Mouse (Mus musculus) frontal cortex, postnatal 14 days (tissue): Measurements from ENCODE around the gene Polr2a.
"Not testable (repeated sequence)": the region's sequence is repeated elsewhere in the genome, so short reads cannot be mapped to it uniquely, and the experiment has no call there.

Experiments used
- DNase-seq, 2 experiments: peaks; one replicate each; pipeline ENCODE4 v3.0.0; 2022; ENCODE audit warnings: low spot score in 2 of 2

The Polr2a gene

DNA sequence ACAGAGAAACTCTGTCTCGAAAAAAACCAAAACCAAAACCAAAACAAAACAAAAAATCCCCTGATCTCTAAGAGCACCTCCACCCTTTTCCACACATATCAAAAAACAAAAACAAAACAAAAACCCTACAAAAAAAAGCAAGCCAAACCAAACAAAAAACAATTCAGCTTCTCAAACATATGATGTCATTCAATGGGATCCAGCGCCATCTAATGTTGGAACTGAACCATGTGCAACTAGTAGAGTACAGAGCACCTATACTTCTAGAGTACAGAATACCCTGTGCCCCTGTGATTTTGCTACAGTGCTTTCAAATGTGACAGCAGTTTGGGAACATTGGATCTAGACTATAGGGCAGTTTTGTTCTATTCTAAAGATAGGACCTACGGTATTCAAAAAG, 3.7 kb downstream of the Polr2a start:
- DNase-seq: no peak

DNA sequence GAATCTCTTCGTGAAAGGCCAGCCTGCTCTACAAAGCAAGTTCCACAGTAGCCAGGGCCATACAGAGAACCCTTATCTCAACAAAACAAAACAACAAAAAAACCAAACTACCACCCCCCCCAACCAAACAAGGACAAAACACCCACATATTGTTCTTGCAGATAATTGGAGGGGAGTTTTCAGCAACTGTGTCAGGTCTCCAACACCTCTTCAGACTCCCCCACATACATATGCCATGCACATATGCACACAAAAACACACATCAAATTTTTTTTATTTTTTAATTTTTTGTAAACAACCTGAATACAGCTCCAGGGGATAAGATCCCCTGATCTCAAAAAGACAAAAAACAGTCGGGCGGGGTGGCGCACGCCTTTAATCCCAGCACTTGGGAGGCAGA, 4.2 kb downstream of the Polr2a start:
- DNase-seq: no peak

DNA sequence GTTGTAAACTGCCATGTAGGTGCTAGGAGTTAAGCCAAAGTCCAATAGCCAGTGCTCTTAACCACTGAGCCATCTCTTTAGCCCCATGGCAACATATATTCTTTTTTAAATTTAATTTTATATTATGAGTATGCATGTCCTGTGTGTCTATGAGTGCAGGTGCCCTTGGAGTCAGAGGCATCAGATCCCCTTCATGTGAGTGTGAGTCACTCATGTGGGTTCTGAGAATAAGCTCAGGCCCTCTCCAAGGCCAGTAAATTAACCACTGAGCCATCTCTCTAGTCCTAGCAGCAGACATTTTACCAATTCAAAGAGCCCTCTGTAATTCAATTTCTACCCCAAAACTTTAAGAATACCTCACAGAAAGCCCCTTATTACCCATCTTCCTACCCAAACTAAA, 5.8 kb downstream of the Polr2a start:
- no peak for DNase-seq

DNA sequence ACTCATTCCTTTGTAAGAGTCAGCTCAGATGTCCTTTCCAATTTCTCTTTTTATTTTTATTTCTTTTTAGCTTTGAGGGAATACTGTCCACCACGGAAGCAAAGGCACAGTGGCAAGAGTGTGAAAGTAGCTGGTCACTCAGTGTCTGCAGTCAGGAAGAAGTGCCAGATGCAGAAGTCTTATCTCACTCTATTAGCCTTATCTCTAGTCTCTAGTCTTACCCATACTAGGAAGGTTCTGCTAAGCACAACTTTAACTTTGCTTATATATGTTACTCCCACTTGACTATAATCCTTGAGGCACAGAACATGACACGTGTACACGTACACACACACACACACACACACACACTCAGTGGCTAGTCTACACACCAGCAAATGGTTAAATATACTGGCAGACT, 6.8 kb downstream of the Polr2a start:
- no peak for DNase-seq

DNA sequence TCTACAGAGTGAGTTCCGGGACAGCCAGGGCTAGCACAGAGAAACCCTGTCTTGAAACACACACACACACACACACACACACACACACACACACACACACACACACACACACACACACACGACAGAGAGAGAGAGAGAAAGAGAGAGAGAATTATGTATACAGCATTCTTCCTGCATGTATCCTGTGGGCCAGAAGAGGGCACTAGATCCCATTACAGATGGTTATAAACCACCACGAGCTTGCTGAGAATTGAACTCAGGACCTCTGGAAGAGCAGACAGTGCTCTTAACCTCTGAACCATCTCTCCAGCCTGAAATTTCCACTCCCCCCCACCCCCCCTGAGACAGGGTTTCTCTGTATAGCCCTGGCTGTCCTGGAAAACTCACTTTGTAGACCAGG, 27.0 kb downstream of the Polr2a start:
- DNase-seq: not testable (repeated sequence)

DNA sequence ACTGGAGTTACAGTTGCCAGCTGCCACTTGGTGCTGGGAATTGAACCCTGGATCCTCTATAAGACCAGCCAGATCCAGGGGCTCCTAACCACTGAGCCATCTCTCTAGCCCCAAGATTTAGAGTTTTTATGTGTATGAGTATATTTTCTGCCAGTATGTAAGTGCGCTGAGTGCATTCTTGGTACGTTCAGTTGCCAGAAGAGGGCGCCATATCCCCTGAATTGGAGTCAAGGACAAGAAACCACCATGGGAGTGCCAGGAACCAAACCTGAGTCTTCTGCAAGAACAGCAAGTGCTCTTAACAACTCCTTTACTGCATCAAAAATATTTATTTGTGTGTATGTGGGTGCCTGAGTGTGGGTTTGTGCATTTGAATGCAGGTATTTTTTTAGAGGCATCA, 29.4 kb downstream of the Polr2a start:
- no peak for DNase-seq

DNA sequence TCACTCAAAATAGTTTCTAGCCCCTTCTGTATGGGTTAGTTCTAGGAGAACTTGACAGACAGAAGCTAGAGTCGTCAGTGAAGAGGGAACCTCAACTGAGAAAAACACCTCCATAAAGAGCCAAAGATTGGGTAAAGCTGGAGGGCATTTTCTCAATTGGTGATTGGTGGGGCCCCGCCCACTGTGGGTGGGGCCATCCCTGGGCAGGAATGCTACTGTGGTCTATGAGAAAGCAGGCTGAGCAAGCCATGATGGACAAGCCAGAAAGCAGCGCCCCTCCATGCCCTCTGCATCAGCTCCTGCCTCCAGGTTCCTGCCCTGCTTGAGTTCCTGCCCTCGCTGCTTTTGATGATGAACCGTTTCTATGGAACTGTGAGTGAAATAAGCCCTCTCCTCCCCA, 32.5 kb downstream of the Polr2a start:
- DNase-seq: no peak

DNA sequence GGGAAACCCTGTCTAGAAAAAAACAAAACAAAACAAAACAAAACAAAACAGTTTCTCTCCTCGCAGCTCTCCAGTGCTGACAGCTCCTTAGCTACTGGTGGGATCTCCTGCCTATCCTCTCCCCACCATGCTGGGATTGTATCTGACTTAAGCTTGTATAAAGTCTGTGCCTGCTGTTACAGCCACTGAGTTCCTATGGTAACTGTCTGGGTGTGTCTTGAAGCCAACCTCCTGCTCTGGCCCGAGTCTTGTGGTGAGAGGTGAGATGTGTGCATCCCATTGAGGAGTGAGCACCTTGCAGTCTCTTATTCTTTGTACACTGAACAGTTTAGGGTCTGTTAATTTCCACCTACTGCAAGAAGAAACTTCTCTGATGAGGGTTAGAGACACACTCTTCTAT, 35.4 kb downstream of the Polr2a start:
- DNase-seq: no peak

DNA sequence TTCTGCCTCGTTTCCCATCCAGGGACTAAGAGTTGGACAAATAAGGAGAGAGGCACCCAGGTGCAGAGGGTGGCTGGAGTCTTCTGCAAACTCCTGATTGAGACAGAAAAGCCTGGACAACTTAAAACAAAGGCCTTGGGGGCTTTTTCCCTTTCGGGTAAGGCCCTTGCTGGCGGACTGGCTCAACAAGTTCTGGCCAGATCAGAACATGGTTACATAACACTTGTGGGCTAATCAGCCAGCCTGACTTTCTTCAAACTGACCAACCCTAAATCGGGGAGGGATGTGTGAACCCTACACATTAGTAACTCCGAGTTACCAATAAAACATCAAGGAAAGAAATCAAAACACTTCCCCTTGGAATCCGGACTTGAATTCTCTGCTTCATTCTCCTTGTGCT, 37.6 kb downstream of the Polr2a start:
- DNase-seq: no peak

DNA sequence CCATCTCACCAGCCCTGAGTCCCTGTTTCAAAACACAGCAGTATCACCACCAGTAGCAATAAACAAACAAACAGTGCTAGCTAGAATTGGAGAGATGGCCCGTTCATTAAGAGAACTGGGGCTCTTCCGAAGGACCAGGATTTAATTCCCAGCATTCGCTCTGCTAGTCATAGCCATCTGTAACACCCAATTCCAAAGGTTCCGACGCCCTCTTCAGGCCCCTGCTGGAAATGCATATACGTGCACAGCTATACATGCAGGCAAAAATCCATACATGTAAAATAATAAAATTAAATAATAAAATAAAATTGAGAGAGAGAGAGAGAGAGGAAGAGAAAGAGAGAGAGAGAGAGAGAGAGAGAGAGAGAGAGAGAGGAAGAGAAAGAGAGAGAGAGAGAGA, 39.0 kb downstream of the Polr2a start:
- no peak for DNase-seq

DNA sequence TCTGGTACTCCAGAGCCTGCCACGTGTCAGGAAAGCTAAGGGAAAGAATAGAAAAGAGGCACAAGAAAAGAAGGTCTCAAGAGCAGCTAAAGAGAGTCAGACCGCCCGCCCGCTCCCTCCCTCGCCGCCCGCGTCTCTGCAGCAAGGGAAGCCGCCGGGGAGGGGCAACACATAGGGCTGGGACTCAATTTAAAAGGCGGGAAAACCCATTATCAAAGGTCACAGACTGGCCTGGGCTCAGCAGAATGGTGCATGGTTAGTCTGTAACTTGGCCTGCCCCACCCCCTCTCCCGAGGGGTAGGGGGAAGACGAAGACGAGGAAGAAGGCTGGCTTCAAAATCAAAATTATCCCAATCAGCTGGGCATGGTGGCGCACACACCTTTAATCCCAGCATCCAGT, 39.8 kb downstream of the Polr2a start:
- no peak for DNase-seq

DNA sequence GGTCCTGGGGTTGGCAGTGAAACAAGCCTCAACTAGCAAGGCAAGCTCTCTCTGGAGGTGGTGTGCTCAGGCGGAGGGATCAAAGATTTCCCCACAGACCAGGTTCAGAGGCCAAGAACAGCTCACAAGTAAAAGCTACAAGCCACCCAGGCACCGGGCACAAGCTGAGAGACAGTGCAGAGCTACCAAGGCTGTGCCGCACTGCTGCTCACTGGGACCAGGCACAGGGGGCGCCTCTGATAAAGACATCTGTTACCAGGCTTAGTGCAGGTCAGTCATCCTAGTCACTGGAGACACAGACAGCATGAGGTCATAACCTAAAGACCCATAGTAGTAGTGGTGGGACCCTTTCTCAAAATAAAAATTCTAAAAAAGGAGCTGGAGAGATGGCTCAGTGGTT, 41.5 kb downstream of the Polr2a start:
- DNase-seq: no peak

DNA sequence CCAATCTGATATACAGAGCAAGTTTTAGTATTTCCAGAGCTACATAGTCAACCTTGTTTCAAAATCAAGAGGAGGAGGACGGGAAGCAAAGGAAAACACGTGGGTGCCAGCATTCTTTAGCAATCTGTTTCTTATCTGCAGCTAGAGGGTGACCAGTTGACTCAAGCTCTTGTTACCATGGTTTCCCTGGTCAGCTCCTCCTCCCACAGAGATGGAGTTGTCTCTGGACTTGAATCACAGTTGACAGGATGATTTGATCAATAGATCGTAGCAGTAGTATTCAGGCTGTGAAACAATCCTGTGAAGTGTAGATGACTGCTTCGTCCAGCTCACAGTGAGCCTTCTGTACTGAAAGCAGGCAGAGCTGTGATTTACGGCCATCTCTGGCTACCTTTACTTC, 42.5 kb downstream of the Polr2a start:
- no peak for DNase-seq

DNA sequence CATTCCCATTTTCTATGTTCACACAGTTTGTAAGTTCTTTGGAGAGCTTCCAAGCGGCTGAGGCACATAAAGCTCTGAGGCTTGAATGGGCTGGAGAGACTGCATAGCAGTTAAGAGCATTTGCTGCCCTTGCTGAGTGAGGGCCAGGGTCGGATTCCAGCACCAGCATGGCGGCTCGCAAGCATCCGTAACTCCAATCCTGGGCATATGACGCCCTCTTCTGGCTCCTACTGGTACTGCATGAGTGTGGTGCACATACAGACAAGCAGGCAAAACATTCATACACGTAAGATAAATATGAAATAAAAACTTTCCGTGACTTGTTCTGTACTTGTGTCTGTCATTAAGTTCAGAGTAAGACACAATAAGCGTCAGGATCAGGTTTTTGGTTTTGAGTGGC, 43.0 kb downstream of the Polr2a start:
- DNase-seq: no peak

DNA sequence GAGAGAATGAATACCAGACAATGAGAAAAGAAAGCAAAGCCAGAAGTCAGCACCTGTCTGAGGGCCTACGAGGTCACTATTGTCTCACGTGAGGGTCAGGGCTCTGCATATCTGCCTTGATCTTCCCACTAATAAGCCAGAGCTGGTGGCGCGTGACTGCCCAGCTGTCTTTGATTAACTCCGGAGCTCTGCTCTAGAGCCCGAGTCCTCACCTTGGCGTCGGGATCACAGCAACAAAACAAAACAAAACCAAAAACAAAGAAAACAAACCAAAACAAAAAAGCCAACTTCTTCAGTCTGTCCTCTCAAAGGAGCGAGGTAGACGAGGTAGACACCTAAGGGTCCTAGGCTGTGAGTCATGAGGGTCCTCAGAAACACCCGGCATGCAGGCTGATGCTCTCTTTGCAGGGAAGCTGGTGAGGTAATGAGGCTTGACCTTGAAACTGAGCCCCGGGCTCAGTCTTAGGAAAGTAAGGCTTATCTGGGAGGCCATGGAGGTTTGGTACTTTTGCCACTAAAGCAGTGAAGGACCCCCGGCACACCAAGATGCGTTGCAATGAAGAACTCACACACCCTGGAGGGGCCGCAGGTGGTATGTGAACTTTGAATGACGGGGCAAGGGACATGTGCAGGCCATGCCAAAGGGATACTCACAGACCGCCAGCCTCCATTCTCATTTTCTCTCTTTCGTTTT, 43.7 kb downstream of the Polr2a start:
- no peak for DNase-seq

DNA sequence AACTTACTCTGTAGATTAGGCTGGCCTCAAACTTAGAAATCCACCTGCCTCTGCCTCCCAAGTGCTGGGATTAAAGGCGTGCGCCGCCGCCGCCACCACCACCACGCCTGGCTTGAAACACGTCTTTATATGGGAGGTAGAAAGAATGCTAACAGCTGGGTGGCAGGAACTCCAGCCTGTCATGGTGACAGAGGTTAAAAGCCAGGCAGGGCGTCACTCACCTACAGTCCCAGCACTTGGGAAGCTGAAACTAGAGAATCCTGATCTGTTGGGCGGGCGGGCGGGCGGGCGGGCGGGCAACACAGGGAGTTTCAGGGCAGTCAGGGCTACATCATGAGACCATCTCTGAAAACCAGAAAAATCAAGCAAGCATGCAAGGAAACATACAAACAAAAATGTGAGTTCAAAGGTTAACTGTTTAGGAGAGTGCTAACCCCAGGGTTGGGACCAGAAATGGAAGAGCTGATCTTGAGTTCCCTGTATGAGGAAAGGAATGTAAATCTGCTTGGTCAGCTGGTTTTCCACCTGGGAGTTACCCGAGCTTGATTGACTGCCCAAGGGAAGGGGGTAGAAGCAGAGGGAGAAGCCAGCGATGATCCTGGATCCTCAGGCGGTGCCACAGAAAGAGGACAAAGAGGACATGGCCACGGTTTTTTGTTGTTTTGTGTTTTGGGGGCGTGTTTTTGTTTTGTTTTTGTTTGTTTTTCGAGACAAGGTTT, 45.3 kb downstream of the Polr2a start:
- no peak for DNase-seq

DNA sequence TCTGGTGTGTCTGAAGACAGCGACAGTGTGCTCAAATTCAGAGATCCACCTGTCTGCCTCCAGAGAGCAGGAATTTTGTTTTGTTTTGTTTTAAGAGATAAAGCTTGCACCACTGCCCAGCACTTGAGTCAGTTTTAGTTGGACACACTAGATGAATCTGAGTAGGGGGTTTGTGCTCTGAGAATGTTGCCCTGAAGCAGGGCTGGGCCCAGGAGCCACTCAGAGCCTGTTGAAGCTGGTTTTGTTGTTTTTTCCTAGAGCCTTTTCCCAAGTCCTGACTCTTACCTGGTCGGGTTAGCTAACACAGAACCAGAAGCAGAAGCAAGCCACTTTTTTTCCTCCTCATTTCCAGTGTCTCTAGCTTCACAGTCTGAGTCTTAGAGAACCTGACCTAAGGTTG, 47.4 kb downstream of the Polr2a start:
- no peak for DNase-seq

DNA sequence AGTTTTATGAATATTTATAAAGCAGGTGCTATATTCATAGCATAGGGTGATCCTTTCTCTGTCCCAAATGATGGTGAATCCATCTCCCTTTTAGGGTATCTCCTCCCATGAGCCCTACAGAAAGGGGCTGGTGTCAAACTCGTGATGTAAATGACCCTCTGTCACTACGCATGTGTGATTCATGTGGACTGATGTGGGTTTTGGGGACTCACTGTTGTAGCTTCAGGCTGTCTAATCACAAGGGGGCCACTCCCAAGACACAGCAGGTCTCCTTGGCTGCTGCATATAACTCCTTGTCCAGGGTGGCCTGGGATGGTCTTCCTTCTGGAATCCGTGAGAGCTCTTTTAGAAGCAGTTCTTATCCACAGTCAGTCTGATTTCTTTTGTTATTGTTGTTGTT, 48.0 kb downstream of the Polr2a start:
- no peak for DNase-seq

DNA sequence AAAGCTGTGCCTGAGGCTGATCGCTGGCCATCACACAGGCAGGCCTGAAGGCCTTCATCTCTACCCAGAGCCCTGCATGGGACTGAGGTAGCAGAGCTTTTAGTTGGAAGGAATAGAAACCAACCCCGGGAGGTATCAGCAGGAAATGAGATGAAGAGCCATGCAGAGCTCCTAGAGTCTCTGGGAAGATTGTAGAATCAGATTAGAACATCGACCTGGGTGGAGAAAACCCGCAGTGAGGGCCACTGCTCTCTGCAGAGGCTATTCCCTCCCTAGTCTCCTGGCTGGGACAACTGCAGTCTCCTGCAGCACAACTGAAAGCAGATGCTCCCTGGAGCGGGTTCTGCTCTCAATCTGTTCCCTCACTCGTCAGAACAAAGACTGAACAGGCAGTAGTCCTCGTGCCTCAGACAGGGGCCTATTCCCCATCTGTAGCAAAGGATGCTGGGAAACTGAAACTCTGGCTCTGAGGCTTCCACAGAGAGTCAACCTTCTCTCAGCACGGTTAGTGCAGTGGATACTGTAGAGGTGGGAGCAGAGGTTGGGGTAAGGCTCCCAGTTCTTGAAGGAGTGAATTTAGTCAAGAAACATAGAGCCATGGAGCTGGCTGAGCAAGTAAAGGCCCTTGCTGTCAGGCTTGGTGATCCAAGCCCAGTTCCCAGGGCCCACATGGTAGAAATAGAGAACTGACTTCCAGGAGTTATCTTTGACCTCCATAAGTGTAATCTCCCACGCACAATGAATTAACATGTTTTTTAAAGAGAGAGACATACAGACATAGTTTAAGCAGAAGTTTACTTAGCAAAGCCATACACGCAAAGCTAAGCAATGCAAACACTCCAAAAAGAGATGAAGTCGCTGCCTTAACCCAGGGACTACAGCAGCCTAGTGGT, 48.6 kb downstream of the Polr2a start:
- no peak for DNase-seq

DNA sequence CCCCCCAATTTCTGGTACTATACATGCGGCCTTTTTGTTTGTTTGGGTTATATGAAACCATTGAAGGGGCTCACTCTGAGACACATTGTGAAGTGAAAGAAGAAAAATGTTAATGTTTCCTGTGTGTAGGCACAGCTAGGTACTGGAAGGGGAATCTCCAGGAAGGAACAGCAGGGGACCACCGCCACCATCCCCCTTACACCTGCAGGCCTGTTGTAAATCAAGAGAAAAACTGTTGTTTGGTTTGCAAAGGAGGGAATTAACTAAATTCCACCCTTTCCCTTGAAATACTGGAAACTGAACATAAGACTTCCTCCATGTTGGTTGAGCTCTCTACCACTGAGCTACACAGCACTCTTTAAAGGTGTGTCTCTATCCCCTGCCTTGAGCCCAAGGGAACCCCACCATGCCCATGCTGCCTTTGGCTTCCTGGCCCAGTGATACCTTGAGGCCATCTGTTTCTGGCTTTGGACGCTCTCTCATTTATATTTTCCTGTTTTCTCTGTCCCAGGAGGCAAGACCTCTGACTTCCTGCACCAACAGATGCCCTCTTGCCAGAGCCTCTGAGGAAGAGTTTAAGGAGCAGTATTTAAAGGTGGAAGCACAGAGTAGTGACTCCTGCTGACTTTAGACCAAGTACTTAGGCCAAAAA, 49.7 kb downstream of the Polr2a start:
- DNase-seq: no peak

DNA sequence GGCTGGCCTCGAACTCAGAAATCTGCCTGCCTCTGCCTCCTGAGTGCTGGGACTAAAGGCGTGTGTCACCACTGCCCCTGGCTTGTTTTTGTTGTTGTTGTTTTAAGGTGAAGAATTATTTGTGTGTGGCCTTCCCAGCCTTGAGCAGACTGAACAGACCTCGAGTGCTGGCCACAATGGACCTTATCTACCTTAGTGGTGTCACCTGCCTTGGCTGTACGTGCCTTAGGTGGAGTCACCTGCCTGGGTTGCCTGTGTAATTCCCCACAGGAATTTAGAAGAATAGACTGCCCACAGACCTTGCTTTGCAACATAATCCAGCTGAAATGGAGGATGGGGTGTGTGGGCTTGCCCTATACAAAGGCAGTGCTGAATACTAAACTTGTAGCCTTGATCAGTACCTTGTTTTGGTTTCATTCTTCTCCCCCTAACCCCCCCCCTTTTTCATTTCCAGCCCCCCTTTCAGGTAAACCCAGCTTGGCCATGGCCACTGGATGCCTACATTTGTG, 50.5 kb downstream of the Polr2a start:
- no peak for DNase-seq

DNA sequence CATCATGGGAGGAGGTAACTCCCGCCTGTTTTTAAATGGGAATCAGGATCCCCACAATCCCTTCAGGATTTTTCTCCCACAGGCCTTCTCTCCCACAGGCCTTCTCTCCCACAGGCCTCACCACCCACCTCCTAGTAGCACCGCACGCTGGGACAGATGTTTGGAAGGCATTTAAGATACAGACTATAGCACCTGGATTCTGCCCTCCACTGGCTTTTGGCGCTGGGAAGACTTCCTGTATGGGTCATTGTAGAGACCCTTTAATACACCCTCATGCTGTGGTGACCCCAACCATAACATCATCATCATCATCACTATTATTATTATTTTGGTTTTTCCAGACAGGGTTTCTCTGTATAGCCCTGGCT, 51.0 kb downstream of the Polr2a start:
- DNase-seq: no peak
